In genomic region chr7:112217208-112217607, GRCm38 (mm10) we compare ENCODE assay signal across 11 mouse cellular contexts. TPM values are rescaled to one million over a fixed set of nuclear protein-coding genes. Genes with fewer than 3 reads are reported as not detected.
DNase-seq lines count a peak whose midpoint lies in the region; TF ChIP-seq lines count a peak whose summit lies in the region.
"Had no signal": no experiment of that assay in that cellular context is flagged by ENCODE, and none has a peak within 500 bp of the region (broad histone marks: within the 10 kb centered on the region; RNA-seq: fewer than 3 reads in every experiment).

No protein-coding gene starts in this region.

- H3K27ac ChIP-seq in left cerebral cortex, adult 2 months = no peak overlapping the region
- H3K27ac ChIP-seq: midbrain, embryonic 12.5 days had no signal

- peak; percentile 83 for DNase-seq in adrenal gland, adult 2 months
- peak; percentile 79 for DNase-seq in heart, adult 8-10 months (ENCODE audit: low spot score)
- DNase-seq in kidney, adult 8-10 months = peak; percentile 51 to 56
- DNase-seq in lung, postnatal 14 days = peak; percentile 67
- no peak for DNase-seq in gastrocnemius, postnatal 14 days
- no peak for DNase-seq in left cerebral cortex, postnatal 36 days (ENCODE audit: low spot score in 2 of 2)
- DNase-seq in left cerebral cortex, postnatal 10 days (ENCODE audit: extremely low spot score in 1 of 2, low spot score in 2 of 2) = no peak
- no peak for DNase-seq in left cerebral cortex, adult 2 months (ENCODE audit: extremely low spot score in 1 of 2, low spot score in 2 of 2)
- DNase-seq: right cerebral cortex, postnatal 14 days had no signal

- H3K4me3 ChIP-seq in left cerebral cortex, adult 2 months = no peak overlapping the region
- H3K4me3 ChIP-seq: erythroblast, embryonic 14.5 days; midbrain, embryonic 12.5 days had no signal

- no peak for TF ChIP-seq CTCF in left cerebral cortex, adult 2 months (IDR thresholded peaks at IDR 0.05)

- intact Hi-C loops in gastrocnemius, postnatal 14 days (cut with DNase I; ENCODE audit: low total_unique reads) = no loop called here
- intact Hi-C loops in left cerebral cortex, postnatal 36 days (cut with DNase I) = no loop called here
- intact Hi-C loops in left cerebral cortex, postnatal 10 days (cut with DNase I) = no loop called here
- intact Hi-C loops in left cerebral cortex, adult 2 months (cut with DNase I) = no loop called here

RNA-seq across cellular contexts. Expression of gene Mical2, which starts 8.4 kb away (rescaled TPM):
- 10 to 100 TPM; 10.6 to 14.3 TPM for total RNA-seq in adrenal gland, adult 2 months (2021)
- polyA plus RNA-seq in adrenal gland, adult 2 months (2012; rRNA removed) = 3.8 and 4.1 TPM in 2 replicates
- 100 to 1,000 TPM in 1 of 4 experiments, 10 to 100 TPM in 3; 82.0 to 100 (median 95.6) TPM for total RNA-seq in heart, adult 8-10 months (2022)
- total RNA-seq in gastrocnemius, postnatal 14 days (2021) = 100 to 1,000 TPM in 1 of 2 experiments, 10 to 100 TPM in 1; 86.4 to 106 TPM
- 100 to 1,000 TPM; 605 to 619 TPM for total RNA-seq in left cerebral cortex, postnatal 36 days (2021)
- 100 to 1,000 TPM; 300 to 329 TPM for total RNA-seq in left cerebral cortex, postnatal 10 days (2021)
- 100 to 1,000 TPM; 652 to 703 TPM for total RNA-seq in left cerebral cortex, adult 2 months (2021)
- polyA plus RNA-seq: erythroblast, embryonic 14.5 days had no signal

RNA-seq across cellular contexts. Expression of gene Dkk3, which starts 58.4 kb away (rescaled TPM):
- 10 to 100 TPM; 18.9 to 21.6 TPM for total RNA-seq in adrenal gland, adult 2 months (2021)
- polyA plus RNA-seq in adrenal gland, adult 2 months (2012; rRNA removed) = 13.1 and 14.2 TPM in 2 replicates
- total RNA-seq in heart, adult 8-10 months (2022) = 10 to 100 TPM; 34.3 to 54.4 (median 46.8) TPM
- total RNA-seq in gastrocnemius, postnatal 14 days (2021) = 1 to 10 TPM; 5.1 to 6.8 TPM
- total RNA-seq in left cerebral cortex, postnatal 36 days (2021) = 100 to 1,000 TPM; 136 to 236 TPM
- total RNA-seq in left cerebral cortex, postnatal 10 days (2021) = 10 to 100 TPM; 72.5 to 93.3 TPM
- 100 to 1,000 TPM; 164 to 198 TPM for total RNA-seq in left cerebral cortex, adult 2 months (2021)
- polyA plus RNA-seq: erythroblast, embryonic 14.5 days had no signal

Comparison
In these comparisons a context has a peak if more than half of its experiments do, and no peak if none do; other contexts are left out.
1. DNase-seq: peak in adrenal gland, adult 2 months (single experiment), heart, adult 8-10 months (single experiment), kidney, adult 8-10 months (2 of 2) and lung, postnatal 14 days (single experiment); none in gastrocnemius, postnatal 14 days (single experiment), left cerebral cortex, postnatal 36 days (0 of 2), left cerebral cortex, postnatal 10 days (0 of 2) and left cerebral cortex, adult 2 months (0 of 2).
2. RNA of gene Mical2, which starts 8.4 kb away (total RNA-seq): 652 to 703 TPM in left cerebral cortex, adult 2 months, 605 to 619 TPM in left cerebral cortex, postnatal 36 days, 300 to 329 TPM in left cerebral cortex, postnatal 10 days, 86.4 to 106 TPM in gastrocnemius, postnatal 14 days and 82.0 to 100 TPM in heart, adult 8-10 months; 10.6 to 14.3 TPM in adrenal gland, adult 2 months; every median in the first group is over 4 times any median in the second.